Mouse (Mus musculus): Measurements from ENCODE around the gene 2310057N15Rik.

GRCm38 (mm10) chr16:88747943-88748342 lies 26.1 kb downstream of the 2310057N15Rik start:
- TF ChIP-seq TAL1 (IDR thresholded peaks at IDR 0.05; ENCODE audit: low read length) (no peak), GATA1 (IDR thresholded peaks at IDR 0.05; ENCODE audit: low read length) (no peak)
